Mouse (Mus musculus) liver, adult 2 months (tissue): ENCODE results near the gene Brwd1.

Experiments
- CTCF ChIP-seq: fragments of 200-500 bp; IDR thresholded peaks from 2 replicates; pipeline ENCODE4 v1.5.1; 2011; ENCODE audit warnings: low read depth, low read length, control low read depth
- POLR2A ChIP-seq: fragments of 200-500 bp; IDR thresholded peaks from 2 replicates; pipeline ENCODE4 v1.6.1; 2011; ENCODE audit warnings: low read length, control low read depth; ENCODE audit not compliant: insufficient read depth; ENCODE audit errors: extremely low read depth

DNA sequence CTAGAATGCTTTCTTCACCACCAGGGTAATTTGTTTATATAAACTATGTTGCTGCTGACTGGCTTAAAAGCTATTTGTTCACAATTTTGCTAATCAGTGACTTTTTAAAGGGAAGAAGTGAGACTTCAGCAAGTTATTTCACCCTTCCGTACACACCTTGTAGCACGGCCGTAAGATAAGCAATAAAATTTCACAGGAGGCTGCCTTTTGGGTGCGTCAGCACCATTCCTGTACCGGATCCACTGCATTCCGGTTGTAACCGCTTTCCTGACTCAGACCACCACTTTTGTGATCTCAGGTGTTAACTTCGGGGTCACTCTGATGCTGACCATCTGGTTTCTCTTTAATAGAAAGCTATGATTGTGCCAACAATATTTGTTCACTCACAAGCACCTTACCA, 124.2 kb downstream of the Brwd1 start:
- TF ChIP-seq CTCF (no peak), POLR2A (no peak)
